Mouse (Mus musculus) midbrain, embryonic 16.5 days (tissue): ENCODE results near the gene Tecpr2. TPM values are rescaled to one million over a fixed set of nuclear protein-coding genes. Genes with fewer than 3 reads are reported as not detected.

Experiments
- polyA plus RNA-seq: library from polyadenylated mRNA; unstranded; fragments of >200 nt; fragmentation: Nextera tagmentation; extraction: Ambion mirVana; gene quantifications from 2 replicates; pipeline ENCODE4 v1.2.1, GENCODE M21; 2015

The Tecpr2 gene
- polyA plus RNA-seq, 1 experiment from 2014 or later, result 8.4 TPM

Other genes starting within 250 kb of the Tecpr2 start
- gene 1700001K19Rik, start 206.6 kb upstream of the Tecpr2 start, polyA plus RNA-seq, result 0.45 TPM in 1 of 2 replicates, not detected in the other
- 1,533 and 1,562 TPM in 2 replicates for gene Hsp90aa1, start 186.5 kb upstream of the Tecpr2 start, polyA plus RNA-seq
- gene Wdr20, start 151.3 kb upstream of the Tecpr2 start, polyA plus RNA-seq, result 23.4 and 24.3 TPM in 2 replicates
- 16.1 and 17.9 TPM in 2 replicates for gene Mok, start 48.3 kb upstream of the Tecpr2 start, polyA plus RNA-seq
- gene Zfp839, start 39.0 kb upstream of the Tecpr2 start, polyA plus RNA-seq, result 3.6 and 4.7 TPM in 2 replicates
- 84.2 and 90.0 TPM in 2 replicates for gene Cinp, start 119 bp upstream of the Tecpr2 start, polyA plus RNA-seq
- 7.0 and 7.1 TPM in 2 replicates for gene Ankrd9, start 89.8 kb downstream of the Tecpr2 start, polyA plus RNA-seq
- gene Rcor1, start 150.1 kb downstream of the Tecpr2 start, polyA plus RNA-seq, result 4.4 and 5.3 TPM in 2 replicates